Mouse (Mus musculus): ENCODE results near the gene Tnni3k. TPM values are rescaled to one million over a fixed set of nuclear protein-coding genes. Genes with fewer than 3 reads are reported as not detected.
A peak's percentile ranks its signal among the peaks of the same experiment; 100 is the strongest.

The Tnni3k gene
- total RNA-seq, 2 experiments from 2014 or later, result 87.0 to 90.5 TPM

DNA sequence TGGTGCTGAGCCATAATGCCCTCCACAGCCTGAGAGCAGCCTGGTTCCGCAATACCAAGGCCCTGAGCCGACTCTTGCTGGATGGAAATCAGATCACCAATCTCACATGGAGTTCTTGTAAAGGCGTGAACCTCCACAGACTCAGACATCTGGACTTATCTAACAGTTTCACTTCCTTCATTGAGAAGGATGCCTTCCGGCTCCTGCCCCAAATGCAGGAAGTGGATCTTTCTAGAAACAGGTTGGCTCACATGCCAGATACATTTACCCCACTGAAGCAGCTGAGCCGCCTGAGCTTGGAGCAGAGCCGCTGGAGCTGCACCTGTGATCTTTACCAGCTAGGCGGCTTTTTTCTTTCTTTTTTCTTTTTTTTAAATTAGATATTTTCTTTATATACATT is 213.0 kb downstream of the Tnni3k start:
- DNase-seq, result no peak
- intact Hi-C loops (cut with DNase I), result no loop called here

DNA sequence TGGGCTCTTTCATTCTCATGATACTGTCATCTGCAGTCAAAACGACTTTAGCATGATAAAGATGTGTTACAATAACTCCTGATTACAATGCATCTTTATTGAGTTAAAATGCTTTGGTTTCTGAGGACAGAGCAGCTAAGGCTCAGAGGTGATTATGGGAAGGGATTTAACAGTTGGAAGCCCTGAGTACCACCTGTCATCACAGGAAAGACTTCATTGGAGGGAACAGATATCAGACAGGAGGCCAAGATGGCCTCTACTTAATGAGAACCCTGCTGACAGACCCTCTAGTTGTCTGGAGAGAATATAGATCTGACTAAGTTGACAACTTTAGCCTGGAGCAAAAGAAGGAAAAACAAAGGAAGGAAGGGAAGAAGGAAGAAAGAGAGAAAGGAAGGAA is 214.1 kb downstream of the Tnni3k start:
- intact Hi-C loops (cut with DNase I), result no loop called here

GRCm38 (mm10) chr3:154837861-154838260 is 217.3 kb downstream of the Tnni3k start:
- no peak for DNase-seq
- intact Hi-C loops (cut with DNase I), result no loop called here

More for the DNA sequence above, 214.1 kb downstream of the Tnni3k start:
- no peak for DNase-seq

GRCm38 (mm10) chr3:154836137-154836536 is 219.1 kb downstream of the Tnni3k start:
- DNase-seq, result no peak

DNA sequence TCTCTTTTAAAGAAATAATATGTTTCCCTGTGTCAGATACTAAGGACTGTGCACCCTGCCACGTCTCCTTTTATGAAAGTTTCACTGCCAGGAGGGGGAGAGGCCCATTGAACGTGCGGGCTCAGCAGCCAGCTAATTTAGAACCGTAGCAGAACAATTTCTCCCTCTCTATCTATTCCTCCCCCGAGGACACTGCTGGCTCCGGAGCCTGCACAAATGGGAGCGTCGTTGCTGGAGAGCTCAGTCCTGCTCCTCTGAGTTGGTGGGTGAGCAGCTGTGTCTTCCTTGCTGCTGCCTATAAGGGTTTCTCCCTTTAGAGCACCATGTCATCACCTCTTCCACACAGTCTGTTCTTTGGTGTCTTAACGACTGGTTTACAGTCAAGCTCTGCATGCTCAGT is 220.8 kb downstream of the Tnni3k start:
- intact Hi-C loops (cut with DNase I), result no loop called here
- DNase-seq, result no peak

More at GRCm38 (mm10) chr3:154836137-154836536, 219.1 kb downstream of the Tnni3k start:
- intact Hi-C loops (cut with DNase I), result no loop called here

GRCm38 (mm10) chr3:154825739-154826138 is 229.5 kb downstream of the Tnni3k start:
- peak in 1 of 2 experiments; percentile 14 for DNase-seq
- intact Hi-C loops (cut with DNase I), result no loop called here

GRCm38 (mm10) chr3:154824713-154825112 is 230.5 kb downstream of the Tnni3k start:
- no peak for DNase-seq
- intact Hi-C loops (cut with DNase I), result no loop called here

GRCm38 (mm10) chr3:154819684-154820083 is 235.5 kb downstream of the Tnni3k start:
- intact Hi-C loops (cut with DNase I), result loop anchor here (5.0 kb wide), 1 partner anchor 167 kb away; no protein-coding TSS in a partner anchor
- peak; percentile 37 to 41 for DNase-seq

- peak; percentile 49 to 64 for DNase-seq
- intact Hi-C loops (cut with DNase I), result loop anchor here (5.0 kb wide), 1 partner anchor 165 kb away; no protein-coding TSS in a partner anchor
Measured at GRCm38 (mm10) chr3:154817732-154818131, 237.5 kb downstream of the Tnni3k start.

DNA sequence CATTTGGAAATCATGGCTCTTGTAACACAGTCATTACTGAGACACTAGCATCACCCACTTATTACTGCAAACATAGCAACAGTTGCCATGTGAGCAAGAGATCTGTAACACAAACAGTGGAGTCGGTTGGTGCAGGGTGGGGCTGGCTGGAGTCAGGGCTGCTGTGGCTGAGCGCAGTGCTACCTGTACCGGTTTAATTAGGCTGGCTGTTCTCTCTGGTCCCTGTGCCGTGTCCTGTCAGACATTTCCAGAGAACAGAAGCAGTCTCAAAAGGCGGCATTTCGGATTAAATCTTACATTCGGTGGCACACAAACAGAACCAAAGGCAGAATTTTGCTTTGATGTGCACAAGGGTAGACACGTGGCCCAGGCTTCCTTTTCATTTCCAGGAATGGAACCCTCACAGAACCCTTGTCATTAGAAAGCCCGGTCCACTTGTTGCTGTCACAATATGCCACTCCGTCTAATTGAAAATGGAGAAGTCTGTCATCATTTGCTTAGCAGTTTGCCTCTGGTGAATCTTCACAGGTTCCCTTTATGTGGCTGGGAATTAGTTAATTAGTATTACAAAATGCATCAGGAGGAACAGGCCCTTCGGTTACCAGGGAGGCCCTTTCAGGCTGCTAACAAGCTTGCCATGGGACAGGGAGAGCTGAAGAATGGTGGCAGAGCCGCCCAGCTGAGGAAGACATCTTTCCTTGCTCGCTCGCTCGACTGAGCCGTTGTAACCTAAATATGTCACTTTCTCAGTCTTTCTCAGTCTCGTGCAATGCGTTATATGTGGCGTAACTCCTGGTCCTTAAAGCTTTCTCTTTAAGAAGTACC is 238.2 kb downstream of the Tnni3k start:
- peak; percentile 13 to 25 for DNase-seq
- intact Hi-C loops (cut with DNase I), result loop anchor here (5.0 kb wide), 1 partner anchor 165 kb away; no protein-coding TSS in a partner anchor

- DNase-seq, result no peak
- intact Hi-C loops (cut with DNase I), result loop anchor here (5.0 kb wide), 1 partner anchor 164 kb away; no protein-coding TSS in a partner anchor
Measured at GRCm38 (mm10) chr3:154816231-154816630, 239.0 kb downstream of the Tnni3k start.

DNA sequence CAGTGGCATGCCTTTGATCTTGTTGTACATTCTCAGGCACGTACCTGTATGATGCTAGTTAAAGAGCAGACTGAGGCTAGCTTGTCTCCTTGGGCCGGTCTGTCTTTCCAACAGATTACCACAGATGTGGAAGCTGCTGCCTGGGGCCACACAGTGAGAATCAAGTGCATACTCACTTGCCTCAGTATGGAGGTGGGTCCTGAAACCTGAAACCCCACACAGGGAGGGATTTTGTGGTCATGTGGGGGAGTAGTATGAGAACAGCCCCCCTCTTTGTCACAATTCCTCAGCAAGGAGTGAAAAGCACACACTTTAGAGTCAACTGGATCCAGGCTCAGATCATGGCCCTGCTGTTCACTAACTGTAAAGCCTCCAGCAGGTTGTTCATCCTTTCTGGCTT is 239.6 kb downstream of the Tnni3k start:
- no peak for DNase-seq
- intact Hi-C loops (cut with DNase I), result loop anchor here (5.0 kb wide), 1 partner anchor 163 kb away; no protein-coding TSS in a partner anchor

DNA sequence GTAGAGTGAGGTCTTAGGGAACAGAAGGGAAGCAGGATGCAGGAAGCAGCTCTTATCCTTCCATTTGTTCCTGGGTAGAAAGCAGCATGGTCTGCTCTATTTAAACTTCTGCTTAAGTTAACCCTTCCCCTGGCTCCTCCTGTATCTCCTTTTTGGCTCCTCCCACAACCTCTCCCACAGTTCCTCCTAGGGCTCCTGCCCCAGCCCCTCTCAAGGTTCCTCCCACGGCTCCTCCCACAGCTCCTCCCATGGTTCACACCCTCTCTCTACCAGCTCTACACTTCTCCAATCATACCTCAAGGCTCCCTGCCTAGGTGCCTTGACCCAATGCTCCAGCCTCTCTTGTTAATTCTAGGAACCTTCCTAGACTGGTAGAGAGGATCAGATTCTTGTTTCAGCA is 242.3 kb downstream of the Tnni3k start:
- intact Hi-C loops (cut with DNase I), result no loop called here
- DNase-seq, result no peak

GRCm38 (mm10) chr3:154811833-154812232 is 243.4 kb downstream of the Tnni3k start:
- intact Hi-C loops (cut with DNase I), result no loop called here
- no peak for DNase-seq

DNA sequence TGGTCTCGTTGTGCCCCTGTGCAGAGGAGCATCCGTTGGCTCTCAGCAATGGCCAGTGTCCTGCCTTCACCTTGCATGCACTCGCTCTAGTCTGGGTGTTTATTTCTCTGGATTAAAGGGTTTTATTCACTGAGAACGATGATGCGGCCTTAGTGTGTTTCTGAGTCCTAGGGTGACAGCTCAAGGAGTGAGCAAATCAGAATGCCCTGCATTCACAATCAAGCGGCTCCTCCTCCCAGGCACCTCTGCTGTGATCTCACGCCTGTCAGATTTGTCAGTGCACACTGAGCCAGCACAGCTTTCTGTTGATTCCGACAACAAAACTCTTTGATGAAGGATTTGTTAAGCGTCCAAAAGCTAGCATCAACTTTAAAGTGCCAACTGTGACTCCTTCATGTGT is 243.9 kb downstream of the Tnni3k start:
- DNase-seq, result no peak
- intact Hi-C loops (cut with DNase I), result no loop called here

DNA sequence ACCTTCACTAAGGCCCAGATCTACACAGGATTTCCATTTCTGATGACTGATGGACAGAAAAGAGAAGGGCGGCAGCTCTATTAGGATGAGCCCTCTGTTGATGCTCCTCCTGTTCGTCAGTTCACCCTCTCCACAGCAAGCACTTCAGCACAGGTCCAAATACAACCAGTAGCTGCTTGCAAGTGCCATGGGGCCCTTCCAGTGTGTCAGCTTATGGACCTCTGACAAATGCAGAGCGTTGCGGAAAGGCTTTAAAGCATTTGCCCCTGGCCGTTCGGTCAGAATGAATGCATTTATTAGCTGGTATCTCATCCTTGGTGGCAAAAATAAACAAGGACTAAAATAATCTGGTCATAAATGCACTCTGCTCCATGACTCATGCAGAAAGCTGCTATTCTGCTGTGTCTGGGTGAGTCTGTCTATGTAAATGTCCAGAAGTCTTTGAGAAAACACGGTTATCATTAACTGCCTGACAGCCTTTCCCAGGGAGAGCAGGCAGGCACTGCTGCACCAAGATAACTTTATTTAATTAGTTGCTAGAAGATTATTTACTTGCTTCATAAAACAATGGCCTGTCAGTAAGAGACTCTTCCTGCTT is 244.8 kb downstream of the Tnni3k start:
- intact Hi-C loops (cut with DNase I), result no loop called here
- DNase-seq, result no peak

GRCm38 (mm10) chr3:154806626-154807025 is 248.6 kb downstream of the Tnni3k start:
- intact Hi-C loops (cut with DNase I), result no loop called here
- peak; percentile 7 to 12 for DNase-seq

DNA sequence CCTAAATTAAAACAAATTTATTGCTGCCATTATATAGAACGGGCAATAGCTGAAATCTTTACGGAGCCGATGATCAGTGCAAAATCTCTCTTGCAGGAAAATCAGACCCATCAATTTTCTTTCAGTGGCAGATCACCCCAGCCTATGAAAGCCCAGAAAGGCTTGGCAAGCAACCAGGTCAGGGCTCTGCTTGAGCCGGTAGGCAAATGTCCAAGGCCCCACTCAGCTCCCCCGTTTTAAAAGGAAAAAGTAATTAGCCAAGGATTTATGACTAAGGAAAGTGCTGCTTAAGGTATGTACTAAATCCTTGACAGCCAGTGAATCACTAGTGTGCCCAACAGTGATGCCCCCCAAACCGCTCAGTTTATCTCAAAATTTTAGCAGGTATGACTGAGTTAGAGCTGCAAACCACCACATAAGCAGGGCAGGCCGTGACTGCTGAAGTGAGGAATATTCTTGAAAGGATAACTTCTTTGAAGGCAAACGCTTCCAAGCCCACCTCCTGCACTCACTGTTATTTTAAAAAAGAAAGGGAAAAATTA is 254.2 kb downstream of the Tnni3k start:
- peak in 1 of 2 experiments; percentile 19 for DNase-seq
- intact Hi-C loops (cut with DNase I), result no loop called here

GRCm38 (mm10) chr3:154800454-154800853 is 254.8 kb downstream of the Tnni3k start:
- intact Hi-C loops (cut with DNase I), result no loop called here

DNA sequence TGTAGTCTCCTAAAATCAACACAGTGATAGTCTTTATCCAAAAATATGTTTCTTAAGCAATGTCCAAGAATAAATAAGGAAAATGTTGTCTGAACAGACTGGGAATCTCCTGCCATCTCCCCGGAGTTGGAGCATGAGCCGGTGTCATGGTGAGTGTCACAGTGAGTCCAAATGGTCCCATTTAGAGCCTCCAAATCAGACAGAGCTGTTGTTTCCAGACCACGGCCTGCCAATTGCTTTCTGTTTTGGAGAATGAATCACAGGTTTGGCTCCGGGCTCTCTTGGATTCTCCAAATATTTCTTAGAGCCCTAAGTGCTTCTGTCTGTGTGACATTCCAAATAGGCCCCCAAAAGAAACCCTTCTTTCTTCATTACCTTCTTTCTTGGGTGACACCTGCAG is 256.4 kb downstream of the Tnni3k start:
- intact Hi-C loops (cut with DNase I), result no loop called here
- no peak for DNase-seq

More at GRCm38 (mm10) chr3:154800454-154800853, 254.8 kb downstream of the Tnni3k start:
- DNase-seq, result no peak

DNA sequence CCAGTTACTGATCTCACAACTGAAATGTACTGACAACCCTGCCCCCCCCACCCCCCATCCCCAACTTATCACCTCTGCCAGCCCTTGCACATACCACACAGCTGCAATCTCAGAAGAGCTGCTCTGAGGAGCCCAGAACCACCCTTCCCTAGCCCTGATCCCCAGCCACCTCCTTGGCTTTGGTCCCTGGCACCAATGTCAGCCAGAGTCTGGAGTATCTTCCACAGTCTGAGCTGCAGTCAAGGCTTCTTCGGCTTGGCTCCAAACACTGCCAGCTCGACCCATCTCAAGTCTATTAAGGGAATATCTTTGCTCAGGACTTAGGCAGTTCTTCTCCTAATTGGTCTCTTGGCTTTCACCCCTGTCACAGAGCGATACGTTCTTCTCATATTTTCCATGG is 261.6 kb downstream of the Tnni3k start:
- intact Hi-C loops (cut with DNase I), result no loop called here

More for the DNA sequence above, 261.6 kb downstream of the Tnni3k start:
- DNase-seq, result no peak
